Mouse (Mus musculus) heart, postnatal 0 days (tissue): Measurements from ENCODE around the gene Gm42906. TPM values are rescaled to one million over a fixed set of nuclear protein-coding genes. Genes with fewer than 3 reads are reported as not detected.

ENCODE experiments used
- ATAC-seq: fragments of 200-750 bp; cut with Nextera tagmentation; 2 replicates; pipeline ENCODE4 v1.8.0; 2017; ENCODE audit warnings: low read depth, moderate number of reproducible peaks, moderate library complexity; ENCODE audit not compliant: insufficient read depth
- DNase-seq: peaks from one replicate; pipeline ENCODE4 v3.0.0-alpha.2; 2016; ENCODE audit warnings: low spot score
- H3K27ac ChIP-seq: fragments of 300-500 bp; sonication (generic); 2 replicates; pipeline ENCODE4 v1.5.1; 2014; ENCODE audit warnings: low read depth, mild to moderate bottlenecking
- H3K27me3 ChIP-seq: fragments of 300-500 bp; sonication (generic); 2 replicates; pipeline ENCODE4 v1.6.1; 2014; ENCODE audit warnings: low read length, mixed read lengths; ENCODE audit not compliant: control insufficient read depth, insufficient read depth
- H3K36me3 ChIP-seq: fragments of 300-500 bp; sonication (generic); replicated peaks from 2 replicates; pipeline ENCODE4 v1.6.1; 2014; ENCODE audit warnings: low read length, mixed read lengths; ENCODE audit not compliant: control insufficient read depth, insufficient read depth
- H3K4me1 ChIP-seq: fragments of 300-500 bp; sonication (generic); 2 replicates; pipeline ENCODE4 v1.6.1; 2014; ENCODE audit warnings: antibody characterized with exemption; ENCODE audit not compliant: control insufficient read depth, insufficient read depth
- H3K4me2 ChIP-seq: fragments of 300-500 bp; sonication (generic); 2 replicates; pipeline ENCODE4 v1.6.1; 2014; ENCODE audit warnings: low read depth, mild to moderate bottlenecking, low read length, moderate library complexity
- H3K4me3 ChIP-seq: fragments of 300-500 bp; sonication (generic); 2 replicates; pipeline ENCODE4 v1.5.1; 2014; ENCODE audit warnings: low read depth, low read length
- H3K9ac ChIP-seq: fragments of 300-500 bp; sonication (generic); replicated peaks from 2 replicates; pipeline ENCODE4 v1.6.1; 2014; ENCODE audit warnings: low read depth, low read length, mixed read lengths
- H3K9me3 ChIP-seq: fragments of 300-500 bp; sonication (generic); replicated peaks from 2 replicates; pipeline ENCODE4 v1.6.1; 2016; ENCODE audit warnings: low read length; ENCODE audit not compliant: control insufficient read depth
- CTCF ChIP-seq: IDR thresholded peaks from 2 replicates; pipeline ENCODE4 v1.5.1; 2016; ENCODE audit warnings: antibody characterized with exemption, control low read depth, low read depth
- EP300 ChIP-seq: IDR thresholded peaks from 2 replicates; pipeline ENCODE4 v1.6.1; 2016; ENCODE audit warnings: antibody characterized with exemption, low read depth
- WGBS: fragments of 180-500 bp; shearing (Covaris S2); extraction: QIAGEN DNeasy Blood & Tissue Kit; methylation state at CpG from one replicate; pipeline ENCODE4 v1.1.7; 2014; 5-methylcytosine and 5-hydroxymethylcytosine counted together
- polyA plus RNA-seq: library from polyadenylated mRNA; unstranded; fragments of >200 nt; fragmentation: Nextera tagmentation; extraction: Ambion mirVana; gene quantifications from 2 replicates; pipeline ENCODE4 v1.2.1, GENCODE M21; 2015
- total RNA-seq: library from RNA; depleted of rRNA; stranded (reverse); fragments of >200 nt; gene quantifications from 2 replicates; pipeline ENCODE4 v1.2.3, GENCODE M21; 2014; ENCODE audit warnings: low replicate concordance

Gene Gm42906
- total and polyA plus RNA-seq, 2 experiments from 2014 or later = not detected

GRCm38 (mm10) chr5:151175897-151176313 is 252.1 kb downstream of the Gm42906 start:
- no peak for ATAC-seq
- 68% methylated on average over 4 of the region's 4 CpGs for WGBS

GRCm38 (mm10) chr5:151174485-151175460 is 253.2 kb downstream of the Gm42906 start:
- 0 out of 2 replicates have a peak, but pooled peaks have one; percentile 53 for ATAC-seq
- 47% methylated on average over 7 of the region's 7 CpGs for WGBS
- Histone ChIP-seq H3K4me3 (no peak overlapping the region), H3K36me3 (no peaks in the 10 kb centered on the region), H3K9me3 (no peaks in the 10 kb centered on the region), H3K4me1 (peaks cover 25% of the 10 kb centered on the region), H3K27me3 (no peaks in the 10 kb centered on the region), H3K27ac (peak overlapping the region; percentile 58), H3K4me2 (no peak overlapping the region), H3K9ac (no peak overlapping the region)
- DNase-seq = peak; percentile 48
- no peak for TF ChIP-seq CTCF
- TF ChIP-seq EP300 = no peak

More at GRCm38 (mm10) chr5:151175897-151176313, 252.1 kb downstream of the Gm42906 start:
- no peak overlapping the region for H3K4me2 ChIP-seq
- H3K27me3 ChIP-seq = no peaks in the 10 kb centered on the region
- no peak for DNase-seq
- TF ChIP-seq EP300 (no peak), CTCF (no peak)
- H3K9me3 ChIP-seq = no peaks in the 10 kb centered on the region
- H3K9ac ChIP-seq = no peak overlapping the region
- H3K27ac ChIP-seq = 0 out of 2 replicates have a peak overlapping the region, but pooled peaks have one; percentile 58
- peaks cover 27% of the 10 kb centered on the region for H3K4me1 ChIP-seq
- no peaks in the 10 kb centered on the region for H3K36me3 ChIP-seq
- no peak overlapping the region for H3K4me3 ChIP-seq

GRCm38 (mm10) chr5:151173774-151174173 is 254.2 kb downstream of the Gm42906 start:
- no peak for ATAC-seq
- Histone ChIP-seq H3K4me3 (no peak overlapping the region), H3K27ac (0 out of 2 replicates have a peak overlapping the region, but pooled peaks have one; percentile 11)

GRCm38 (mm10) chr5:151170168-151170750 is 257.7 kb downstream of the Gm42906 start:
- peaks cover 34% of the 10 kb centered on the region for H3K4me1 ChIP-seq
- TF ChIP-seq CTCF (no peak), EP300 (no peak)
- H3K27ac ChIP-seq = no peak overlapping the region
- H3K4me3 ChIP-seq = no peak overlapping the region
- no peak overlapping the region for H3K4me2 ChIP-seq
- no peak overlapping the region for H3K9ac ChIP-seq
- 74% methylated on average over 3 of the region's 3 CpGs for WGBS
- H3K9me3 ChIP-seq = no peaks in the 10 kb centered on the region
- no peaks in the 10 kb centered on the region for H3K36me3 ChIP-seq
- H3K27me3 ChIP-seq = no peaks in the 10 kb centered on the region
- ATAC-seq (no peak), DNase-seq (no peak)

More at GRCm38 (mm10) chr5:151173774-151174173, 254.2 kb downstream of the Gm42906 start:
- Histone ChIP-seq H3K4me2 (no peak overlapping the region), H3K36me3 (no peaks in the 10 kb centered on the region), H3K4me1 (peaks cover 25% of the 10 kb centered on the region), H3K27me3 (no peaks in the 10 kb centered on the region), H3K9me3 (no peaks in the 10 kb centered on the region), H3K9ac (no peak overlapping the region)
- 72% methylated on average over 1 of the region's 1 CpGs for WGBS
- no peak for DNase-seq
- TF ChIP-seq CTCF = no peak
- no peak for TF ChIP-seq EP300

- ATAC-seq (no peak), DNase-seq (no peak)
- Histone ChIP-seq H3K27ac (no peak overlapping the region), H3K27me3 (no peaks in the 10 kb centered on the region), H3K9ac (no peak overlapping the region), H3K4me1 (peaks cover 25% of the 10 kb centered on the region), H3K4me3 (no peak overlapping the region), H3K9me3 (no peaks in the 10 kb centered on the region), H3K36me3 (no peaks in the 10 kb centered on the region), H3K4me2 (no peak overlapping the region)
- WGBS = 91% methylated on average over 3 of the region's 3 CpGs
- TF ChIP-seq EP300 = no peak
- no peak for TF ChIP-seq CTCF
Observed at GRCm38 (mm10) chr5:151168191-151168590, 259.8 kb downstream of the Gm42906 start.
